Mouse (Mus musculus) kidney, embryonic 14.5 days (tissue): ENCODE measurements around the gene Bahcc1. TPM values are rescaled to one million over a fixed set of nuclear protein-coding genes. Genes with fewer than 3 reads are reported as not detected.

Source experiments
- ATAC-seq: fragments of 200-750 bp; cut with Nextera tagmentation; 2 replicates; pipeline ENCODE4 v1.8.0; 2017; ENCODE audit warnings: moderate number of reproducible peaks, mild to moderate bottlenecking, moderate TSS enrichment, moderate library complexity; ENCODE audit not compliant: low FRiP score, low TSS enrichment
- H3K27ac ChIP-seq: fragments of 300-500 bp; sonication (generic); 2 replicates; pipeline ENCODE4 v1.5.1; 2014; ENCODE audit warnings: low read depth, mild to moderate bottlenecking, low read length, moderate library complexity, mixed read lengths
- H3K27me3 ChIP-seq: fragments of 300-500 bp; sonication (generic); 2 replicates; pipeline ENCODE4 v1.6.1; 2014; ENCODE audit warnings: mild to moderate bottlenecking, low read length; ENCODE audit not compliant: control insufficient read depth, insufficient read depth
- H3K36me3 ChIP-seq: fragments of 300-500 bp; sonication (generic); 2 replicates; pipeline ENCODE4 v1.6.1; 2014; ENCODE audit warnings: low read length, mixed read lengths; ENCODE audit not compliant: control insufficient read depth, insufficient read depth
- H3K4me1 ChIP-seq: fragments of 300-500 bp; sonication (generic); 2 replicates; pipeline ENCODE4 v1.6.1; 2014; ENCODE audit warnings: low read length, mixed read lengths; ENCODE audit not compliant: control insufficient read depth, insufficient read depth
- H3K4me2 ChIP-seq: fragments of 300-500 bp; sonication (generic); replicated peaks from 2 replicates; pipeline ENCODE4 v1.6.1; 2014; ENCODE audit warnings: low read depth, mild to moderate bottlenecking, low read length
- H3K4me3 ChIP-seq: fragments of 300-500 bp; sonication (generic); 2 replicates; pipeline ENCODE4 v1.5.1; 2014; ENCODE audit warnings: mild to moderate bottlenecking, low read length
- H3K9ac ChIP-seq: fragments of 300-500 bp; sonication (generic); 2 replicates; pipeline ENCODE4 v1.6.1; 2014; ENCODE audit warnings: low read depth, mild to moderate bottlenecking, low read length, moderate library complexity
- H3K9me3 ChIP-seq: fragments of 300-500 bp; sonication (generic); 2 replicates; pipeline ENCODE4 v1.6.1; 2016; ENCODE audit warnings: low read length; ENCODE audit not compliant: control insufficient read depth
- WGBS: fragments of 180-500 bp; shearing (Covaris S2); extraction: QIAGEN DNeasy Blood & Tissue Kit; methylation state at CpG from one replicate; pipeline ENCODE4 v1.1.7; 2014; 5-methylcytosine and 5-hydroxymethylcytosine counted together
- polyA plus RNA-seq: library from polyadenylated mRNA; unstranded; fragments of >200 nt; fragmentation: Nextera tagmentation; extraction: Ambion mirVana; gene quantifications from 2 replicates; pipeline ENCODE4 v1.2.1, GENCODE M21; 2014

Gene Bahcc1
- polyA plus RNA-seq, 1 experiment from 2014 or later: 27.2 TPM

- Histone ChIP-seq H3K4me3 (peak overlapping the region; percentile 41), H3K9me3 (no peaks in the 10 kb centered on the region), H3K27me3 (no peaks in the 10 kb centered on the region), H3K4me2 (peak overlapping the region; percentile 76), H3K4me1 (peaks cover 19% of the 10 kb centered on the region), H3K36me3 (no peaks in the 10 kb centered on the region), H3K9ac (peak overlapping the region; percentile 67), H3K27ac (peak overlapping the region; percentile 95)
- ATAC-seq: peak; percentile 15; the same call in 1 of the 2 replicates
- 11% methylated on average over 13 of the region's 13 CpGs for WGBS
Measured at GRCm38 (mm10) chr11:120316690-120317254, 84.0 kb downstream of the Bahcc1 start.

DNA sequence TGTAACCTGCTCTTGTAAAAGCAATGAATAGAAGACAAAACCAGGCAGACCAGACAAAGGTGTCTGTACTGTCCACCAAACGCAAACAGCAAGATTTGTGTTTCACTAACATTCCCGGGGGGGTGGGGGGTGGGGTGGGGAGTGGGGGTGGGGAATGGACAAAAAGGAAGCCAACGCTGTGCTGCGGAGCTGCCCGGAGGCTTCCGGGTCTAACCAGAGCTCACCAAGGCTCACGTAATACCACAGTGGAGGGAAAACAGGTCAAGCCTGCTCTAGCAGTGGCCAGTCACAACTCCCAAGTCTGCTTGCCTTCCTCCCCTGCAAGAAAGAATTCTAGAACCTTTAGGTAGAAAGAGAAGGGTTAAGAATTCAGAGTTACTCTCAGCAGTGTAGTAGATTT lies 84.7 kb downstream of the Bahcc1 start:
- Histone ChIP-seq H3K27ac (peak overlapping the region; percentile 95; the same call in 1 of the 2 replicates), H3K4me2 (peak overlapping the region; percentile 76), H3K4me1 (peaks cover 14% of the 10 kb centered on the region), H3K27me3 (no peaks in the 10 kb centered on the region), H3K36me3 (no peaks in the 10 kb centered on the region), H3K4me3 (no peak overlapping the region; the same call in 1 of the 2 replicates), H3K9ac (no peak overlapping the region), H3K9me3 (no peaks in the 10 kb centered on the region)
- 64% methylated on average over 7 of the region's 7 CpGs for WGBS
- no peak for ATAC-seq

DNA sequence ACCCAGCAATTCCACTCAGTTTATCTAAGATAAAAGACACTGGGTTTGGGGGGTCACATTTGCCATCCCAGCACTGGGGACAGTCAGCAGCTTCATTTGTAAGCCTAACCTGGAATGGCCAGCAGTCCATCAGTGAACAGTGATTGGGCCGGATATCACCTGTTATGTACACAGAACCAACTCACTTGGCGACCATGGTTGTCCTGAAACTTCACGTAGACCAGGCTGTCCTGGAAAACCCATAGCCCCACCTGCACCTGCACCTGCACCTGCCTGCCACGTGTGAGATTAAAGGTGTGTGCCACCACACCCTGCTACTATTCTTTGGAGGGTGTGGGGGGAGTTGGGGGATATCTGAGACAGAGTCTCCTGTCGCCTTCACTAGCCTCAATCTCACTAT lies 86.6 kb downstream of the Bahcc1 start:
- WGBS: 96% methylated on average over 5 of the region's 5 CpGs
- H3K36me3 ChIP-seq: no peaks in the 10 kb centered on the region
- H3K9ac ChIP-seq: no peak overlapping the region
- no peak overlapping the region for H3K4me3 ChIP-seq
- peaks cover 14% of the 10 kb centered on the region for H3K4me1 ChIP-seq
- H3K27me3 ChIP-seq: no peaks in the 10 kb centered on the region
- no peaks in the 10 kb centered on the region for H3K9me3 ChIP-seq
- H3K4me2 ChIP-seq: no peak overlapping the region
- ATAC-seq: no peak
- H3K27ac ChIP-seq: no peak overlapping the region

DNA sequence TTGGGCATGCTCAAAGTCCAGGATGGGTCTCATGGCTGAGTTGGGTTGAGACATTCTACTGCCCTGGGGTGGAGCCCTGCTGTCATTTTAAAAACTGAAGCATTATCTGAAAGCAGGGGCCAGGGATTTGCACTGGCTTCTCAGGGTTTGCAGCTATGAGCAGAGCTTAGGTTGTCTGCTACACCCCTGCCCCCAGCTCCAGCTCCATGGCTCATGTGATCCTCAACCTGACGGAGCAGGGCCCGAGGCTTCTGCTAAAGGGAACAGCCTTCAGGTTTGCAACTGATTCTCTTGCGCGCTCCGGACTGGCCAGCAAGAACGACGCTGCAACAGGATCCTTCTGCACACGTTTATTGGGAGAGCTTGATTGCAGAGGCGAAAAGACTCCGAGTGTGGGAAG lies 87.4 kb downstream of the Bahcc1 start:
- H3K4me2 ChIP-seq: no peak overlapping the region
- 92% methylated on average over 10 of the region's 10 CpGs for WGBS
- no peak for ATAC-seq
- H3K27me3 ChIP-seq: no peaks in the 10 kb centered on the region
- no peaks in the 10 kb centered on the region for H3K9me3 ChIP-seq
- H3K9ac ChIP-seq: no peak overlapping the region
- H3K36me3 ChIP-seq: no peaks in the 10 kb centered on the region
- no peak overlapping the region for H3K27ac ChIP-seq
- peaks cover 14% of the 10 kb centered on the region for H3K4me1 ChIP-seq
- no peak overlapping the region for H3K4me3 ChIP-seq

GRCm38 (mm10) chr11:120335431-120336021 lies 102.8 kb downstream of the Bahcc1 start:
- no peak overlapping the region for H3K9ac ChIP-seq
- H3K4me1 ChIP-seq: no peaks in the 10 kb centered on the region
- H3K27me3 ChIP-seq: no peaks in the 10 kb centered on the region
- no peak overlapping the region for H3K4me3 ChIP-seq
- peaks cover 3% of the 10 kb centered on the region for H3K9me3 ChIP-seq
- no peak for ATAC-seq
- H3K36me3 ChIP-seq: no peaks in the 10 kb centered on the region
- H3K4me2 ChIP-seq: no peak overlapping the region
- H3K27ac ChIP-seq: no peak overlapping the region
- 84% methylated on average over 6 of the region's 6 CpGs for WGBS

GRCm38 (mm10) chr11:120337447-120337846 lies 104.7 kb downstream of the Bahcc1 start:
- Histone ChIP-seq H3K9ac (no peak overlapping the region), H3K9me3 (peaks cover 3% of the 10 kb centered on the region), H3K27ac (no peak overlapping the region), H3K4me2 (no peak overlapping the region), H3K4me1 (no peaks in the 10 kb centered on the region), H3K4me3 (no peak overlapping the region), H3K27me3 (no peaks in the 10 kb centered on the region), H3K36me3 (no peaks in the 10 kb centered on the region)
- no peak for ATAC-seq
- 43% methylated on average over 2 of the region's 2 CpGs for WGBS

DNA sequence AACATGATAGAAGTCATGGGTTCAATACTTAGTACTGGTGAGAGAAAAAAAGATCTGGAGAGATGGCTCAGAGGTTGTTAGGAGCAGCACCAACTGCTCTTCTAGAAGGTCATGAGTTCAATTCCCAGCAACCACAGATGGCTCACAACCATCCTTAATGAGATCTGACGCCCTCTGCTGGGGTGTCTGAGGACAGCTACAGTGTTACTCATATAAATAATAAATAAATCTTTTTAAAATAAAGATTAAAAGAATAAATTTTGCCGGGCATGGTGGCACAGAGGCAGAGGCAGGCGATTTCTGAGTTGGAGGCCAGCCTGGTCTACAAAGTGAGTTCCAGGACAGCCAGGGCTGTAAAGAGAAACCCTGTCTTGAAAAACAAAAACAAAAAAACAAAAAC lies 106.0 kb downstream of the Bahcc1 start:
- WGBS: 72% methylated on average over 3 of the region's 3 CpGs
- H3K27me3 ChIP-seq: no peaks in the 10 kb centered on the region
- no peaks in the 10 kb centered on the region for H3K36me3 ChIP-seq
- no peak overlapping the region for H3K27ac ChIP-seq
- H3K4me2 ChIP-seq: no peak overlapping the region
- H3K4me3 ChIP-seq: no peak overlapping the region
- ATAC-seq: no peak
- H3K9me3 ChIP-seq: peaks cover 3% of the 10 kb centered on the region
- no peak overlapping the region for H3K9ac ChIP-seq
- H3K4me1 ChIP-seq: no peaks in the 10 kb centered on the region

DNA sequence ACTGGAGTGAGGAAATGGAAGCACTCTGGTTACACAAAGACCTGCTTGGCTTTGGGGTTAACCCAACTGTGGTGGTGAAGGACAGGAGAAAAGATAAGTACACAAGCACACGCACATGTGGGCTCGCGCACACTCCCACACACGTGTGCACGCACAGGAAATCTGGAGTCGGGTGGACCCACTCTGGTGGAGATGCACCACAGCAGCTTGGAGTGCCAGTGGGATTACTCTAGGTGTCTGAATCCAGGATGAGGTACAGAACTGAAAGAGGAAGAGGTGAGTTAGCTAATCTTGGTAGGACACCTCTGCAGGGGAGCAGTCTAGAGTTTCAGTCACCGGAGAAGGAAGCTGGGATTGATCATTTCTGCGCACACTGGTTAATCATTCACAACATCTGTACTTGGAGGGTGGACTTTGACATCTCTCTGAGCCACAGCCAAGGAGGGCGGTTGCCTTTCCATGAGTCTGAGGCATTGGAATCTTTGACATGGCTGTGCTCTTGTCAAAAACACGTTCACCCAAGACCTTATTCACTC lies 107.3 kb downstream of the Bahcc1 start:
- H3K9me3 ChIP-seq: no peaks in the 10 kb centered on the region
- H3K36me3 ChIP-seq: peaks cover 2% of the 10 kb centered on the region
- H3K27ac ChIP-seq: peak overlapping the region; percentile 5; the same call in 1 of the 2 replicates
- peaks cover under 1% of the 10 kb centered on the region for H3K4me1 ChIP-seq
- H3K9ac ChIP-seq: no peak overlapping the region
- no peaks in the 10 kb centered on the region for H3K27me3 ChIP-seq
- no peak overlapping the region for H3K4me2 ChIP-seq
- WGBS: 76% methylated on average over 10 of the region's 10 CpGs
- H3K4me3 ChIP-seq: no peak overlapping the region
- ATAC-seq: peak; percentile 35; the same call in 1 of the 2 replicates

DNA sequence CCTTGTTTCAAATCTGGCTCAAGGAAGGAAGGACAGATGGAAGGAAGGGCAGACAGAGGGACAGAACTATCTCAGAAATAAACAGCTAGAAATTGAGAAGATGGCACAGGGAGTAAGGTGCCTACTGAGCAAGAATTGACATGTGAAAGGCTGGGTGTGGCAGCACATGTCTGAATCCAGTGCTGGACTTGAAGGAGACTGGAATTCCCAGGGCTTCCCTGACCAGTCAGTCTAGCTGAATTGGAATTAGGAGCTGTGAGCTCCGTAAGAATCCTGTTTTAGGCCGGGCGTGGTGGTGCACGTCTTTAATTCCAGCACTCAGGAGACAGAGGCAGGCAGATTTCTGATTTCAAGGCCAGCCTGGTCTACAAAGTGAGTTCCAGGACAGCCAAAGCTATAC lies 108.9 kb downstream of the Bahcc1 start:
- ATAC-seq: no peak

More for the DNA sequence above, 108.9 kb downstream of the Bahcc1 start:
- 92% methylated on average over 4 of the region's 4 CpGs for WGBS
- H3K4me3 ChIP-seq: no peak overlapping the region
- no peak overlapping the region for H3K9ac ChIP-seq
- H3K36me3 ChIP-seq: peaks cover 11% of the 10 kb centered on the region
- no peak overlapping the region for H3K27ac ChIP-seq
- H3K9me3 ChIP-seq: no peaks in the 10 kb centered on the region
- H3K4me2 ChIP-seq: no peak overlapping the region
- no peaks in the 10 kb centered on the region for H3K27me3 ChIP-seq
- peaks cover 5% of the 10 kb centered on the region for H3K4me1 ChIP-seq
